Mouse (Mus musculus): ENCODE results near the gene Pi4ka.
"Not testable (repeated sequence)": the region's sequence is repeated elsewhere in the genome, so short reads cannot be mapped to it uniquely, and the experiment has no call there.

Pi4ka gene

DNA sequence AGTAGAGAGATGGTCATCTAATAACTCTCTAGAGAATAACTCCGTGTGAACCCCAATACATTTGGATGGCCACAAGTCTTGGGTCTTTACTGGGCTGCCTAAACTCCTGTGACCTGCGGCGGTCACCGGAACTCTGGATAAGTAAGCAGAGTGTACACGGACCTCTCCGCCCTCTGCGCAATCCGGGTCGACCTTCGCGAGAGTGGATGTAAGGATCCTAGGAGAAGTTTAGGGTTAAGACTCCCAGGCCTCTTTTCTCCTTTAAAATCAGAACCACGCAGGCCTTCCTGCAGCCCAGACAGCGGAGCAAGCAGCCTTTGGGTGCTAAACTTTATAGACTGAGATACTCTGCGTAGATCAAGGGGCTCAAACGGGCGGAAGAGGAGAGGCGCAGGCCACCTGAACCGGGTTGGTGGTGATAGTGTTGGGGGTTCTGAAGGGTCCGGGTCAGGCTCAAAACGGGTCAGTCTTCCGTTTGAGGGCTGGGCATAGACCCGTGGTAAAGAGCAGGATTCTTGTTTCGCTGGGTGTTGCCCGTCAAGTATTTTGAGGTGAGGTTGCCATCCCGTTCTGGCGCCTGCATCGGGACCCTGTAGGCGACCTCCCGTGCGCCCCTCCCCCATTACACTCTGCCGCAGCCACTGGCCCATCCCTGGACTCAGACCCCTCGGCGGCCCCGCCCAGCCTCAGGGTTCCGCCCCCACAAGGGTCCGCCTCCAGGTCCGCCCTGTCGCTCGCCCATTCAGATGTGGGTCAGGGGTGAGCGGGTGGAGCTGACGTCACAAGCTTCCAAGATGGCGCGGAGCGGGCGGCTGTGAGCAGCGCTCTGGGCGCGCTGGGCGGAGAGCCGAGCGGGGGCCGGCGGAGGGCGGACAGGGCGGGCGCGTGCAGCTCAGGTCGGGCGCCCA, 173.1 kb downstream of the Pi4ka start, which contains the start of gene Hic2:
Gene Hic2, plus strand, starts transcription at position 779 of the 908 bp plus-strand sequence.
- peak; percentile 96 for DNase-seq (ENCODE audit: low spot score)

DNA sequence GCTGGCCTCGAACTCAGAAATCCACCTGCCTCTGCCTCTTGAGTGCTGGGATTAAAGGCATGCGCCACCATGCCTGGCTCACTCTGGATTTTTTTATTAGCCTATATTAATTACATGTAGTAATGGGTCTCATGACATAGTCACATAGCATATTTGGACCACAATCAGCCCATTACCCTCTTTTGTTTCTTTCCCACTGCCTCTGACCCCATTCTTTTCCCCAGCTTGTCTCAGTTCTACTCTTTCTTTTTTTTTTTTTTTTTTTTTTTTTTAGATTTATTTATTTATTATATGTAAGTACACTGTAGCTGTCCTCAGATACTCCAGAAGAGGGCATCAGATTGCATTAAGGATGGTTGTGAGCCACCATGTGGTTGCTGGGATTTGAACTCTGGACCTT, 174.6 kb downstream of the Pi4ka start:
- DNase-seq (ENCODE audit: low spot score), result not testable (repeated sequence)

All from urinary bladder, postnatal 14 days (tissue).